Mouse (Mus musculus) thymus, adult 2 months (tissue): ENCODE measurements around the gene Cyp2c68.
"Not testable (repeated sequence)": the region's sequence is repeated elsewhere in the genome, so short reads cannot be mapped to it uniquely, and the experiment has no call there.

Source experiments
- CTCF ChIP-seq: fragments of 200-500 bp; IDR thresholded peaks from 2 replicates; pipeline ENCODE4 v1.5.1; 2012; ENCODE audit warnings: mild to moderate bottlenecking, control low read depth, low read length, moderate library complexity, borderline replicate concordance; ENCODE audit not compliant: control insufficient read depth, poor library complexity, insufficient read depth; ENCODE audit errors: extremely low read depth
- POLR2A ChIP-seq: fragments of 200-500 bp; IDR thresholded peaks from 2 replicates; pipeline ENCODE4 v1.6.1; 2012; ENCODE audit warnings: mild to moderate bottlenecking, low read length, control low read depth, moderate library complexity; ENCODE audit not compliant: control insufficient read depth, poor library complexity, insufficient read depth; ENCODE audit errors: extremely low read depth

DNA sequence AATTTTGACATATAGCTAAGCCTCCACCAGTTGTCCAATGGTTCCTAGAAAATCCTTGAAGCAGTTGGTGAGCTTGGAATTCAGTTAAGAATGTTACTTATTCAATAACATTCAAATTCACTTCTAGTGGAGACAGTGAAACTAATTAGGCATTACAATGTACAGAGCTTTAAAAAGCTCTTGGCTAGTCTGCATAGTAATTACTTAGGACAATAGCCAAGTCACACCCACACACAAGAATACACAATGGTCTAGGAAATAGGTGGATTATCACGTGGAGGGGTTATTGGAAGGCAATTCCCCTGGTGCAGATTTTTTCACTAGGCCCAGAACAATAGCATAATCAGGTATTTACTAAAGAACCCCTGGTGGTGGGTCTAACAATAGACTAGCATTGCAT lies 3.5 kb upstream of the Cyp2c68 start:
- TF ChIP-seq POLR2A, CTCF: not testable (repeated sequence)
